Mouse (Mus musculus) mature B cell (primary cell): ENCODE results near the gene Olfr211.
"Not testable (repeated sequence)": the region's sequence is repeated elsewhere in the genome, so short reads cannot be mapped to it uniquely, and the experiment has no call there.

ENCODE experiments used
- in situ Hi-C: fragments of 300-500 bp; cut with MboI; formaldehyde crosslinking; loops from 2 replicates; pipeline ENCODE4 v1.14.3; 2019

Gene Olfr211

GRCm38 (mm10) chr6:116488791-116489190, at the start of gene Olfr211:
Gene Olfr211, plus strand, starts transcription at chr6:116489091.
- in situ Hi-C loops: no loop called here

DNA sequence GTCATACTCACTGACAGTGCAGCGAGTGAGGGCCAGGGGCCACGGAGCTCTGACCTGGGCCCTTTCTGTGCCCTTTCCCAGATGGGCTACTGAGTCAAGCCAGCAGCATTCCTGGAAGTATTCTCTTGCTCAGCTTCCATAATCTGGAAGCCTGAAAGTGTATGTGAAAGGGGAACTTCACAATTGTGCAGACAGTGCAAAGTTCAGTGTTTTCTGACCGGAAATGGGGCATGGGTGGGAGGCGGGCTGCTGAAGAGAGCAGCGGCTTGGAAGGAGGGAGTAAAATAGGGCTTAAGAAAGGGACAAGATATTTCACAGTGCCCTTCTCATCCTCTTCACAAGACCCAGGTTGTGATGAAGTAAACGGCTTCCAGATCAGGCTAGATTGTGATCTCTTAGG, 49.4 kb upstream of the Olfr211 start:
- in situ Hi-C loops: no loop called here

GRCm38 (mm10) chr6:116440447-116440846, 48.4 kb upstream of the Olfr211 start:
- in situ Hi-C loops: no loop called here

- in situ Hi-C loops: no loop called here
These were observed 48.0 kb upstream of the Olfr211 start for GRCm38 (mm10) chr6:116440849-116441248.

- in situ Hi-C loops: no loop called here
These were observed 33.1 kb upstream of the Olfr211 start for GRCm38 (mm10) chr6:116455781-116456180.

GRCm38 (mm10) chr6:116456482-116456881, 32.4 kb upstream of the Olfr211 start:
- in situ Hi-C loops: no loop called here

- in situ Hi-C loops: no loop called here
These were observed 30.2 kb upstream of the Olfr211 start for GRCm38 (mm10) chr6:116458728-116459127.

GRCm38 (mm10) chr6:116459232-116459631, 29.7 kb upstream of the Olfr211 start:
- in situ Hi-C loops: no loop called here

DNA sequence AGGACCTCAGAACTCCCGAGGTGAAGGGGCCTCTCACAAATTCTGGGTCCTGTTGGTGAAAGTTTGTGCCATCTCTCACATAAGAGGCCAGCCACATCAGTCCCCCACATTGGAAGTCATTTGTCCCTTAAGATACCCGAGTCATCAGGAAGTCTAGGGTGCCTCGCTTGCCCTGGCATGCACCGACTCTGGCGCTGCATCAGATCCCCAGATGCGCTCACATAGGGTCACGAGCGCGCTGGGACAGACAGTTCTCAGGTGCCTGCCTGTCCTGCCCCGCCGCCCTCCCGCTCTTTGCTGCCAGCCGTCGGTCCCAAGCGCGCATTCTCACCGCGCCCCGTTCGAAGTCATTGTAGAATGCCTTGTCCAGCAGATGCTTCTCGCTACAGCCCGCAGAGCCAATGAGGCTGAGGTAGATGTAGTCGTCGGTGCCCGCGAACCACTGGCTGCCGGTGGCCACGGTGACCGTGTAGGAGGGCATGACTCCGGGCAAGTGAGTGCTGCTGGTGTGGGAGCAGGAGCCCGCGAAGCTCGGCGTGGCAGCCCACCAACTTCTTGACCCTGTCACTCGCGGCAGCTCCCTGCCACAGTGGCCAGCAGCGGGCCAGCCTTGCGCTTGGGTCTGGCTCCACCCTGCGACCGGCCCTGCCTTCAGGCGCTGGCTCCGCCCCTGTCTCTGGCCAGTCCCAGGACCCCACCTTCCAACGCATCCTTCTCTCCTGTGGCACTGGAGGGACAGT, 28.2 kb upstream of the Olfr211 start, which contains the start of gene Alox5:
Alox5 (minus strand) TSS at position 635 of the 740 bp plus-strand sequence.
- in situ Hi-C loops: no loop called here

DNA sequence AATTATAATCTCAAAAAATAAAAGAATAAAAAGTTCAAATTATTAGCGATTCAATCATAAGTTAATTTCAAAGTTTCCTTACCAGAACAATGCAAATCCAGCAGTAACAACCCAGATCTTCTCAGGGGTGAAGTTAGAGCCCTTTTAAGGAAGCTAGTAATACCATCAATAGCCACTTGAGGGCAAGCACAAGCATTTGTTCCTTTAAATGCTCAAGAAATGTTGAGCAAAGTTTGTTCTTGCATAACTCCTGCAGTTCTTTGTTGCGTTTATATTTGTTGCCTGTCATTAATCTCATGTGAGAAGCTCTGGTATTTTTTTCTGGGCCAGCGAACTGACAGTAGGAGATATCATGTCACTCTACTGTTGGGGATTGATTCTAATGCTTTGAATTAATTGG, 20.8 kb upstream of the Olfr211 start:
- in situ Hi-C loops: no loop called here

- in situ Hi-C loops: no loop called here
These were observed 3.8 kb upstream of the Olfr211 start for GRCm38 (mm10) chr6:116485081-116485480.

GRCm38 (mm10) chr6:116486833-116487232, 2.1 kb upstream of the Olfr211 start:
- in situ Hi-C loops: no loop called here

GRCm38 (mm10) chr6:116493742-116494141, 4.9 kb downstream of the Olfr211 start:
- in situ Hi-C loops: no loop called here

- in situ Hi-C loops: no loop called here
These were observed 7.1 kb downstream of the Olfr211 start for GRCm38 (mm10) chr6:116495960-116496359.

- in situ Hi-C loops: not testable (repeated sequence)
These were observed 17.6 kb downstream of the Olfr211 start, which contains the start of gene Olfr212 for GRCm38 (mm10) chr6:116506302-116507003. Gene Olfr212, plus strand, starts transcription at chr6:116506516.

DNA sequence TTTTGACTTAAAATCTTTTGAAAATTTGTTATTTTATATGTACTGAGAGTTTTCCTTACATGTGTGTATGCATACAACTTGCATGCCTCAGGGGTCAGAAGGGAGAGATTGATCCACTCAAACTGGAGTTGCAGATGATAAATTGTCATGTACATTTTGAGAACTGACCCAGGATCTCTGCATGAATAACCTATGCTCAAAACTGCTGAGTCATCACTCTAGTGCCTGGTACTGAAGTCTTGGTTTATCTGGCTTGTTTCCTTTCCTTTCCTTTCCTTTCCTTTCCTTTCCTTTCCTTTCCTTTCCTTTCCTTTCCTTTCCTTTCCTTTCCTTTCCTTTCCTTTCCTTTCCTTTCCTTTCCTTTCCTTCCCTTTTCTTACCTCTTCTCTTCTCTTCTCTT, 25.9 kb downstream of the Olfr211 start:
- in situ Hi-C loops: no loop called here

- in situ Hi-C loops: no loop called here
These were observed 49.3 kb downstream of the Olfr211 start, which contains the start of gene Olfr213 for GRCm38 (mm10) chr6:116538156-116538555. Gene Olfr213, plus strand, starts transcription at chr6:116538456.

- in situ Hi-C loops: no loop called here
These were observed 53.6 kb downstream of the Olfr211 start for GRCm38 (mm10) chr6:116542500-116542899.
